Mouse (Mus musculus) lung, adult 2 months (tissue): ENCODE measurements around the gene Tmcc3.

Experiments
- CTCF ChIP-seq: fragments of 200-500 bp; IDR thresholded peaks from 2 replicates; pipeline ENCODE4 v1.5.1; 2011; ENCODE audit warnings: mild to moderate bottlenecking, low read length, control low read depth; ENCODE audit not compliant: insufficient read depth
- POLR2A ChIP-seq: fragments of 200-500 bp; IDR thresholded peaks from 2 replicates; pipeline ENCODE4 v1.6.1; 2011; ENCODE audit warnings: low read depth, mild to moderate bottlenecking, control low read depth, low read length, borderline replicate concordance; ENCODE audit errors: extremely low read depth

- TF ChIP-seq POLR2A, result no peak
- no peak for TF ChIP-seq CTCF
Measured at GRCm38 (mm10) chr10:94557428-94558149, 245.8 kb downstream of the Tmcc3 start.
